Mouse (Mus musculus): ENCODE measurements around the gene Rpap3. TPM values are rescaled to one million over a fixed set of nuclear protein-coding genes. Genes with fewer than 3 reads are reported as not detected.
A peak's percentile ranks its signal among the peaks of the same experiment; 100 is the strongest.
"Not testable (repeated sequence)": the region's sequence is repeated elsewhere in the genome, so short reads cannot be mapped to it uniquely, and the experiment has no call there.

Gene Rpap3
- total RNA-seq, 2 experiments from 2014 or later: 16.0 to 19.7 TPM

- DNase-seq: no peak
Measured at GRCm38 (mm10) chr15:97684118-97684517, 21.5 kb downstream of the Rpap3 start.

GRCm38 (mm10) chr15:97682053-97682452 is 23.6 kb downstream of the Rpap3 start:
- no peak for DNase-seq

DNA sequence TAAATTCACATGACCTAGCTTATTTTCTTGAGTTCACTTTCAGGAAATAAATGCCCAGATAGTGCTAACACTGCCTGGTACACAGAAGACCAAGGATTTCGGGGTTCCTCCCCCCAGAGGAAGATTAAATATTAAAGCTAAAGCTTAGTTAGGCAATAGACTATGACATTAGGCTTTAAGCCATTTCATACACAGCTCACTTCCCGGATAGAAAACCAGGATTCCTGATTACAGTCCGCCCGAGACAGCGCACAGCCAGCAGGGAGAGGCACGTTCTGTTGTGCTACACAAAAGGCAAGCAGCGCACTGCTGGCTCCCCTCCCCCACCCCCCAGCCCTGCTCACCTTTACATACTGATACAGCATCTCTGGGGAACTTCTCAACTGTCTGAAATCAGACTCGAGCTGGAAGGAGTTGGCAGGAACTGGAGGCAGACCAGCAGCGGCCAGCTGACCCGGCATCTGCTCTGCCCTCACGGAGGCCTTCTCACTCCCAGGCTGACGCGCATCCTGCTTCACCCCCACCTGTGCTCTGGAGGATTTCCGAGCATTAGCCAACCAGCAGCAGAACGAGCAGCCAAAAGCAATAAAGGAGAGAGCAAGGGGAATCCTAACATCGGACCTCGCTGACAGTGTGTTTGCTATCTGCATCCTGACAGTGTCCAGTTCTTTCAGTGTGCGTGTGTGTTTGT is 25.5 kb downstream of the Rpap3 start:
- DNase-seq: no peak

DNA sequence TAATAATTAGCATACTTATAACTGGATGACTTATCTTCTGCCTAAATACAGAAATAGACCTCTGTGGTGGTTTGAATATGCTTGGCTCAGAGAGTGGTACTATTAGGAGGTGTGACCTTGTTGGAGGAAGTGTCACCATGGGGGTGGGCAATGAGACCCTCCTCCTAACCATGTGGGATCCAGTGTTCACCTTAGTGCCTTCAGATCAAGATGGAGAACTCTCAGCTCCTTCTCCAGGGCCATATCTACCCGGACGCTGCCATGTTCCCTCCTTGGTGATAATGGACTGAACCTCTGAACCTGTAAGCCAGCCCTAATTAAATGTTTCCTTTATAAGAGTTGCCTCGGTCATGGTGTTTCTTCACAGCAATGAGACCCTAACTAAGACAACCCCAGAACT is 28.3 kb downstream of the Rpap3 start:
- no peak for DNase-seq

DNA sequence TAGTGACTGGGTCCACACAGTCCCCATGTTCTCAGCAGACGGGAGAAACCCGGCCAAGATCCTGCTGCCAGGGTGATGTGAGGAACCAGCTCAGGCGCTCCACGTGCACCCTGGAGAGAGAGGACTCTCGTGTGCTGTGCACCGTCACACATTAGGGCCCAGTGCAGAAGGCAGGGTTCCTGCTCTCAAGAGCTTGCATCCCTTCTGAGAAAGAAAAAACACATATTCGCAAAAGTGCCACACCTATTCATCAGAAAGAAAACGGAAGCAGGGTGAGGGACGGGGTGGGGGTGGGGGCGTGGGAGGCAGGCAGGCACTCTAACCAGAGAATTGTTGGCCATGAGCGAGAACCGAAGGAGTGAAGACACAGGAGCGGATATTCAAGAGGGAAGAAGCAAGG is 29.7 kb downstream of the Rpap3 start:
- DNase-seq: no peak

DNA sequence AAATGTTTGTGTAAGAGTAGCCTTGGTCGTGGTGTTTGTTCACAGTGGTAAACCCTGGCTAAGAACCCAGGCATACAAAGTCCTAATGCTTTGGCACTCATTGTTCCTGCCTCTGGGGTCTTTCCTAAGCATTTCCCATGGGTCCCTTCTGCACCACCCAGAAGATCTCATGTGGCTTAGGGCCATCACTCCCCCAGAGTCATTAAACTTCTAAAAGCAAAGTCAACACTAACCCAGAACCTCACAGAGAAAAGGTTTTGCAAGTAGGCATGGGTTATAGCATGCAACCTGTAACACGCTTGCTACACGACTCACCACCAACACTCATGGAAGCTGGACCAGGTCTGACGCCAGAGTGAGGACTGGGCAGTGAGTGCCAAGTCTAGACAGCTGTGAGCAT is 31.2 kb downstream of the Rpap3 start:
- DNase-seq: no peak

DNA sequence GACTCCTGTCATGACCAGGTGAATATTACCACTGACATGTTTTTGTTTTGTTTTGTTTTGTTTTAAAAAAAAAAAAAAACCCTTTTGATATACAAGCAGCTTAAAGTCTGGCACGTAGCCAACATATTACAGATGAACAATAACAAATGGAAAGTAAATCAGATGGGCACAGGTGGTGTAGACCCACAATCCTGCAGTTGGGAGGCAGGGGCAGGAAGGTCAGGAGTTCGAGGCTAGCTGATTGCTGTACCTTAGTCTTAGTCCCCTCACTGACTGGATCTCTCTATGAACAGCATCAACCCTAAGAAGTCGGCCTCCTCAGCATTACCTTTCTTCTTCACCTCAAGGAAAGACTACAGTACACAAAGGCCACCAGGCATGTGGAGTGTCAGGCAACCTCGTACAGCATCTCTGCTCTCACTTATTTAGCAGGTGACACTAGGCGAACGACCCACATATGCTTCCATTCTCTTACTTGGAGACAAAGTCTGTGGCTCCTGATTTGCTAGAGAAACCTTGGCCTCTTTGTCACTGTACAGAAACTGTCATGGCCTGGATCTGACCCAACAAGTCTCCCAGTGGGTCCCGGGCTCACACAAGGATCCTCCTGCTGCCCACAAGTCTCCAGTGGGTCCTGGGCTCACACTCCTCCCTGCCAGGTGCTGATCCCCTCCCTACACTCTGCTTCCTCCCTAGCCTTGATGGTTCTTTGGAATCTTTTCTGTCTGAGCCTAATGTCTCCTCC is 32.2 kb downstream of the Rpap3 start:
- no peak for DNase-seq

- no peak for DNase-seq
Measured at GRCm38 (mm10) chr15:97672211-97672765, 33.3 kb downstream of the Rpap3 start.

DNA sequence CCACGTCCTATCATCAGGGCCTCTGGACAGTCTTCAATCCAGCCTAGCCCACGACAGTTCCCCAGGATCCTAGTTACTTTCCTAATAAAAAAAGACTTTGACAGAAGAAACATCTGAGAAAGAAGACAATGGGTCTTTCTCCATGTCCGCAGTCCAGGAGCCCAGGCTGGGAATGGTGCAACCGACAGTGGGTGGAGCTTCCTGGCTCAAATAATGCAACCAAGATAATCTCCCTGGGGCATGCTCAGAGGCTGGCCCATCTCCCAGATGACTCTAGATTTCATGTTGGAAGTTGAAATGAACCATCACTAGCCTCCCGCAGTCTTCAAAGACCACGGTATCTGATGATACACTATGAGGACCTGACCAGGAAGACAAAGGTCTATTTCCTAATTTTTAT is 35.1 kb downstream of the Rpap3 start:
- DNase-seq: no peak

GRCm38 (mm10) chr15:97668158-97668877 is 37.3 kb downstream of the Rpap3 start:
- not testable (repeated sequence) for DNase-seq

DNA sequence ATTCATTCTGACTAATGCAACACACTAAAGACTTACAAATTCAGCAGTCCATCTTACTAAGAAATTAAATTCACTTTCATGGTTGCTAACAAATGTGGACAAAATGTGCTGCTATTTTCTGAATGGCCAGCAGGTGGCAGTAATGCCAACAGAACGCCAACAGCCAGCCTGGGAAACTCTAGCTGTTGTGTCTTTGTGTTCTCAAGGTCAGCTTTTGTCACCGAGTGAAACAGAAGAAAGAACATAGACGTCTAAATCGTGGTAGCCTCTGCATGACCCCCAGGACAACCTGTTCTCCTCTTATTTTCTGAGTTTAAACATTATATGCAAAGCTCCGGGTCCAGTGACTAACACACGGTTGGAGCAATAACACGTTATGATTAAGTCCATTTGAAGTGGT is 38.2 kb downstream of the Rpap3 start:
- DNase-seq: peak; percentile 76

DNA sequence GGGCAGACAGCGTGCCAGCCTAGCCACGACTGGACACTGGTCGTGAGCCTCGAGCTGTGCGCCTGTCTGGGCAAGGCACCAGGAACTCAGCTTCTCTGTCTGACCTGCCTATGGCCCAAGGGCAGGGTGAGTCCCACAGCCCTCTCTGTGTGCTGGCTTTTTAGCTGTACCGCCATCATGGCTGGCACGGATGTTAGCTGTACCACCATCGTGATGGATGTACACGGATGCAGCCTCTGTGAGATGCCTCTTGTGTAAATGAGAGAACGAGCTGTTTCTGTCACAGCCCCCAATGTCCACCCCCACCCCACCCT is 39.2 kb downstream of the Rpap3 start:
- no peak for DNase-seq

DNA sequence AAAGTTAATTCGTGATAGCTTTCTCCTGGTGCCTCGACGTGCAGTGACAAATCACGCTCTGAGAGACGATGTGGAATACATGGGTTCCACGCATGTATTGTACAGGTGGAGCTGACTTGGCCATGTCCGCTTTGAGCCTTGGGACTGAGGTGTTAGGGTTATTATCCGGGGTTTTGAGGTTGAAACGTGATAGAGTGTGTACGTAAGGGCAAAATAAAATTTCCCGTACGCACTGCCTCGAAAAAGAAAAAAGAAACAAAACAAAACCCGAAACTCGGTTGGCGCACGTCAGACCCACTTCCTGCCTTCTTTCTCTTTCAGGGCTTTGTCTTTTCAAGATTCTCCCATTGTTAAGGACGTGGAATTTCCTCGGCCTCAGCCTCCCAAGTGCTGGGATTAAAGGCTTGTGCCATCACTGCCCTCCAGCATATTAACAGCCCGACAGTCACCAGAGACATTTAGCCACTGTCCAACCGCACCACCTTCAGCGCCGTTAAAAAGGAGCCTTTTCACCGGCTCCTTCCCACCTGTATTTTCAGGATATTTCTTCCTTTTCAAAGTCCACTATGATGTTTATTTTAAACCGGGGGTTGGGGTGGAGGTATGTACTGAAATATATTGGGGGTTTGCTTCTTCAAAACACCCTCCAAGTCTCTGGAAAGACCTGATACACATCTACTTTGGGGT is 39.7 kb downstream of the Rpap3 start:
- no peak for DNase-seq

DNA sequence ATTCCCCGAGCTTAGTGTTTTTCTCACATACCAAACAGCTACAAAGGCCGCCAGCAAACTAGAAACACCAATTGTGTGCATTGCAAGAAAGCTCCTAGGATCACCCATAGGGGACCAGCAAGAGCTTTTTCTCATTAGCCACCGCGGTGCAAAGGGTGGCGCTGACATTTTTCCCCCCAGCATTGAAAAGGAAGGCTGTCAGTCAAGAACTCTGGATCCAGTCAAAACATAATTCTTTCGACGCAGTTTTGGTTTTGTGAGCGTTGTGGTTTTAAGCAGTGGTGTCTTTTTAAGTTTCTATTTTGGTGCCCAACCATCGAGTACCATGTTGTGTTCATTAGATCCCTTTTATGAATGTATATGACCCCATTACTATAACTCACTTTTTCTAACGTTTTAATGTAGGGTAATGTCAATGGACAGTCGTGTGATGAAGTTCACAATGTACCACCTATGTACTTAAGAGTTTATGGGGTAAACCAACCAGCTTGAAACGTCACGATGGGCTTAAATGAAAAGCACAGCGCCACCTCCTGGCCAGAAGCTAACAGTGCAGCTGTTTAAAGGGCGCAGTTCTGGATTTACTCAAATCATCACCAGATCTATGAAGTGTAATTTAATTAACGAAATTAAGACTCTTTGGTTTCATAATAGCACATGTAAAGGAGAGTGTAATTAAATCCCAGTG is 40.5 kb downstream of the Rpap3 start:
- no peak for DNase-seq

- DNase-seq: peak; percentile 73
Measured at GRCm38 (mm10) chr15:97663750-97664406, 41.7 kb downstream of the Rpap3 start.

- DNase-seq: no peak
Measured at GRCm38 (mm10) chr15:97658755-97659116, 46.9 kb downstream of the Rpap3 start.

DNA sequence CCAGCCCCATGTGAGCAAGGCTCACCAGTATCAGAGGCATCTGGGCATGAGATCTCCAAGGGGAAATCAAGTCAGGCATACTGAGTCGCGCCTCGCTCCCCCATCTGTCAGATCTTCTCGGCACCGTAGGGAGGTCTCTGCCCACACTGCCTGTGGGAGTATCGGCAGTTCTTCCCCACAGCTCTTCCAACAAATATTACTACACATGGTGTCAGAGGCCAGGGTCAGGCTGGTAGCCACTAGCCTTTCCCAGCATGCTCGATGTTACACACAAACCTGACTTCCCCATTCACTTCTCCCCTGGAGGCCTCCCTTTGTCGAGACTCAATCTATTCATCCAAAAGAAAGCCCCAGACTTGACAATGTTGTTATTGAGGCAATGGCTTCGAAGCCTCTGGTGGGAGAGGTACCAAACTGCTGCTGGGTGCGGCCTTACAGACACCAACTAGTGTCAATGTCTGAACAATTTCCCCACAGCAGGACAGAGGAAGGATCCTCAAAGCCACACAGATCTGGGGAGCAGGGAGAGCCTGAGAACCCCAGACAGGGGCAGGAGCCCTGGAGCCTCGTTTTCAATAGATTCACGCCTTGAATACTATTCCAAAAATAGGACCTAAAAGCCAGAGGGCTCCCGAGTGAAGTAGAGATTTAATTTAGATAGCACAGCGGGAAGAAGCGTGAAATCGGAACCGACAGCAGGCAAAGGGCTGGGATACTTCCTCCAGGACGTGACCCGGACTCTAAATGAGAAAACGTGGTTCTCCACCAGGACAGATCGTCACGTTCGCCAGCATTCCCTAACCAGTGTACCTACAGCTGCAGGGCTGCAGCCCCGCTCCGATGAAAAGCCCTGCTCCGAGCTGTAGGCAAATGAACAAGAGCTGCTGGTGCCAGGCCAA is 47.5 kb downstream of the Rpap3 start:
- DNase-seq: no peak

- DNase-seq: no peak
Measured at GRCm38 (mm10) chr15:97657420-97657819, 48.2 kb downstream of the Rpap3 start.

DNA sequence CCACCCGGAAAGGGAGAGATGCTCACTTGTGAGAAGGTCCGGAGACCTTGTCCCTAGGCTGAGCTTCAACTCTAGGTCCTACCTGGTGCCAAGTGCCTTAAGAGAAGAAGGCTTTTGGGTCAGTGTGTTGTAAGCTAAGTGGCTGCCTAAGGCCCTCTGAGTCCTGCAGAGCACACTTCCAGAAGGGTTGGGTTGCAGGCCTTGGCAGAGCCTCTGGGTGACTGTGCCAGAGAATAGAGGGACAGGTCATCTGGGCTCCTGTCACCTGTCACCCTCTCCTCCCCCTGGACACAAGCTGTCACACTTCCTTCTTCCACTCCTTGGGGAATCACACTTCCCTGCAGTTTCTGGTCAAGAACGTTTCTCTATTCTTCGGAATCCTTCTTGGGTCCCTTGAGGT is 55.9 kb downstream of the Rpap3 start:
- no peak for DNase-seq

GRCm38 (mm10) chr15:97648176-97648575 is 57.4 kb downstream of the Rpap3 start:
- no peak for DNase-seq

- DNase-seq: no peak
Measured at GRCm38 (mm10) chr15:97646426-97646825, 59.2 kb downstream of the Rpap3 start.
